Mouse (Mus musculus): ENCODE results near the gene Smarcd3.
"Not testable (repeated sequence)": the region's sequence is repeated elsewhere in the genome, so short reads cannot be mapped to it uniquely, and the experiment has no call there.

Gene Smarcd3

DNA sequence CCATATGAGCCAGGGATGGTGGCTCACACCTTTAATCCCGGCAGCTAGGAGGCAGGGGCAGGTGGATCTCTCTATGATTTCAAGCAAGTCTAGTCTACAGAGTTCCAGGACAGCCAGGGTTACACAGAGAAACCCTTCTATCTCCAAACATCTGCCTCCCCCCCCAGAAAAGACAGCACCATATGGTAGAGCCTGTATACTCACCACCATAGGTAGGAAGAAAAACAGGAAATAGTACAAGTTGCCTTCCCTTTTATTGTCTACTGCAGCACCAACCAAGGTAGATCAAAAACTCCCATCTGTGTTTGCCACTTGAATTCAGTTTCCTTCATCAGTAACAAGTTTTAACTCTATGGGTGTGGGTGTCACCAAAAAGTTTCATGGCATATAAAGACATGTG is 48.3 kb downstream of the Smarcd3 start:
- ChIA-PET POLR2A (interaction anchor here in 2 of 4 experiments (1.2 to 3.5 kb wide), 3 partner anchors 9 to 19 kb away, joined by 3 to 8 read pairs (median 4); partner anchors contain the start of gene 4931409K22Rik (in 1 of the 2)), CTCF (no interaction called here)

- ChIA-PET POLR2A (interaction anchor here (0.6 to 1.9 kb wide), 4 partner anchors 17 to 718 kb away, joined by 3 to 8 read pairs (median 3); partner anchors contain the start of gene Abcf2 (in 1 of the 4)), CTCF (interaction anchor here in 2 of 4 experiments (1.0 to 1.4 kb wide), 2 partner anchors 73 kb away, joined by 3 read pairs; no protein-coding TSS in a partner anchor)
Measured at GRCm38 (mm10) chr5:24556709-24557108, 67.5 kb downstream of the Smarcd3 start, which contains the start of gene 4931409K22Rik. 4931409K22Rik (minus strand) TSS chr5:24556809.

- POLR2A ChIA-PET = interaction anchor here in 1 of 4 experiments (0.6 kb wide), 1 partner anchor 17 kb away, joined by 3 read pairs; no protein-coding TSS in a partner anchor
- CTCF ChIA-PET = not testable (repeated sequence)
Measured at GRCm38 (mm10) chr5:24555335-24555734, 68.9 kb downstream of the Smarcd3 start.

DNA sequence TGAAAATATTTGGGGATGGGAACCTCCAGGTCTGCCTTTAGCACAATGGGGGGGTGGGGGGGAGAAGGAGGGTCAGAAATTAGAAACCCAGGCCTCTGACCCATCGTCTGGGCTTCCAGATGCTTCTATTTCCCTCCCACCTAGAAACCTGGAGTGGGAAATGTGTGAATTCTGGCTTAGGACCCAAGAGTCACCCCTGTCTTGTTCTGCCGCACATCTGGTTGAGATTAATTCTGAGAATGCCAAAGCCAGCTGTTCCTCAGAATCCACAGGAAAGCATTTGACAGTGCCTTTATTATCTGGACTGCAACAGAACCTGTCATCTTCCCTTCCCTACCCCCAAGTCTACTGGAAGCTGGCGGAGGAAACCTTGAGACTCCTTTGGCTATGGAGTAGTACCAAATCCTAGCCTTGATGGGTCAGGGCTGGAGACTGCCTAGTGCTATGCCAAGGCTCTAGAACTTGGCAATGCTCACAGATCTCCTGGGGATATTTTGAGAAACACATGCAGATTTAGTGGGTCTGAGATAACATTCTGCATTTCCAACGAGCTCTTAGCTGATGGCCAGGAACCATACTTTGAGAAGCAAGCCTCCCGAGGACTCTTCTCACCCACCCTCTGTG is 70.5 kb downstream of the Smarcd3 start:
- POLR2A ChIA-PET = interaction anchor here in 2 of 4 experiments (0.6 to 1.6 kb wide), 5 partner anchors 10 to 304 kb away, joined by 3 to 5 read pairs (median 4); partner anchors contain the start of gene Nos3 (in 1 of the 2)

DNA sequence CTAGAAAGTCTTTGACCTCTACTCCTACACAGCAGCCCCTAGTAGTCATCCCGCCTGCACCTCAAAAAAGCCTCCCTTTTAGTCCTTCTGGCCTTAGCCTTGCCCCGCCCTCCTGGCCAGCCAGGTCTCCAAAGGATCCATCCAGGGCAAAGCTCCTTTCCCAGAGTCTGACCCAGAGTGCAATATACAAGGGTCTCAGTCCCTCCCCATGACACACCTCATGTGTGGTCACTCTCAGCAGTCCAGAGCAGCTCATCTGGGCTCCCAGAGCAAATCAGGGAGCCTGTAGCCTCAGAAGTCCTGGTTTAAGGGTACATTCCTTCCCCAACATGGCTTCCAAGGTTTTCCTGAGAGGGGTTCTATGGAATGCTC is 72.9 kb downstream of the Smarcd3 start:
- POLR2A ChIA-PET = interaction anchor here in 1 of 4 experiments (0.7 to 1.5 kb wide), 4 partner anchors 10 to 134 kb away, joined by 3 to 5 read pairs (median 3); partner anchors contain the start of gene Nub1
- CTCF ChIA-PET = interaction anchor here in 2 of 4 experiments (0.8 to 1.3 kb wide), 4 partner anchors 10 to 68 kb away, joined by 3 to 4 read pairs (median 3); no protein-coding TSS in a partner anchor

More for the DNA sequence above, 70.5 kb downstream of the Smarcd3 start:
- CTCF ChIA-PET = interaction anchor here in 1 of 4 experiments (0.6 to 1.6 kb wide), 3 partner anchors 24 to 239 kb away, joined by 4 to 8 read pairs (median 5); no protein-coding TSS in a partner anchor

DNA sequence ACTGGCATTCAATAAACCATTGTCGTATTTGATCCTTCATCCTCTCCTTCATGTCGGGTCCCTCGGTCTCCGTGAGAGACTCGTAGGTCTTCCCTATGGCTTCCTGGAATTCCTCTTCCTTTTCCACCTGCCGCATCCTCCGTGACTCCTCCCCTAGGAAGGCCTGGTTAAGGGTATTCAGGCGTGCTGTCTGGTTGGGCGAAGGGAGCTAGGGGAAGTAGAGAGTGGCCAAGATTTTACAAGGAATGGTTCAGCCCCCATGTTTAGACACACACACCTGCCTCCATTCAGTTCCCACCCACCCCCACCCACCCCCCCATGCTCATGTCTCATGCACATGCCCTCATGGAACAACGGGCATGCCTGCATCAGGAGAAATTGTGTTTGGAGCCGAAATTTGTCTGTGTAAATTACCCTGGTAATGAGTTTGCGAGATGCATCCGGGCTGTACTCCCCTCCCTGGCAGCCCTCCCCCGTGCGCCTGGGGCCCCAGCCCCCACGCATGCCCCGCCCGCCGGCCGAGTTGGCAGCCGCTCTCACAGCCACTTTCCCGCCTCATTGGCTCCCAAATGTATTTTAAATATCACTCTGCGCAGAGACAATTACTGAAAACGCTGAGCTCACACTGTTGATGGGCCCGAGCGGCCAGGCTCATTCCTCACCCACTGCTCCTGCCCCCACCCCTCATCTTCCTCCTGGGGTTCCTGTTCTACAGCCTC is 73.5 kb downstream of the Smarcd3 start:
- POLR2A ChIA-PET = interaction anchor here in 2 of 4 experiments (0.6 to 1.5 kb wide), 6 partner anchors 11 to 135 kb away, joined by 3 to 5 read pairs (median 3); partner anchors contain the start of gene Nub1 (in 1 of the 2)
- CTCF ChIA-PET = interaction anchor here in 3 of 4 experiments (0.6 to 1.3 kb wide), 5 partner anchors 9 to 67 kb away, joined by 3 to 4 read pairs (median 3); no protein-coding TSS in a partner anchor

GRCm38 (mm10) chr5:24542643-24543042 is 81.6 kb downstream of the Smarcd3 start:
- POLR2A ChIA-PET = interaction anchor here in 1 of 4 experiments (1.8 kb wide), 1 partner anchor 10 kb away, joined by 6 read pairs; no protein-coding TSS in a partner anchor
- CTCF ChIA-PET = no interaction called here

- ChIA-PET CTCF (interaction anchor here in 2 of 4 experiments (1.1 to 2.2 kb wide), 3 partner anchors 8 to 11 kb away, joined by 3 to 9 read pairs (median 4); no protein-coding TSS in a partner anchor), POLR2A (interaction anchor here in 2 of 4 experiments (0.6 to 1.8 kb wide), 6 partner anchors 8 to 782 kb away, joined by 3 to 6 read pairs (median 3); partner anchors contain the start of gene Nub1 (in 1 of the 2))
Measured at GRCm38 (mm10) chr5:24541144-24541569, 83.1 kb downstream of the Smarcd3 start.
